Mouse (Mus musculus) embryonic facial prominence, embryonic 11.5 days (tissue): Measurements from ENCODE around the gene Taok3. TPM values are rescaled to one million over a fixed set of nuclear protein-coding genes. Genes with fewer than 3 reads are reported as not detected.

Experiments
- ATAC-seq: fragments of 200-750 bp; cut with Nextera tagmentation; replicated peaks from 2 replicates; pipeline ENCODE4 v1.8.0; 2017; ENCODE audit warnings: low read depth; ENCODE audit not compliant: insufficient number of reproducible peaks, low FRiP score, low TSS enrichment
- DNase-seq: peaks from one replicate; pipeline ENCODE4 v3.0.0-alpha.2; 2015; ENCODE audit warnings: low spot score
- H3K27ac ChIP-seq: fragments of 300-500 bp; sonication (generic); replicated peaks from 2 replicates; pipeline ENCODE4 v1.5.1; 2014; ENCODE audit warnings: mild to moderate bottlenecking, low read depth, low read length, control low read depth
- H3K27me3 ChIP-seq: fragments of 300-500 bp; sonication (generic); 2 replicates; pipeline ENCODE4 v1.6.1; 2014; ENCODE audit warnings: mild to moderate bottlenecking, low read length, moderate library complexity, mixed read lengths; ENCODE audit not compliant: control insufficient read depth, insufficient read depth
- H3K36me3 ChIP-seq: fragments of 300-500 bp; sonication (generic); replicated peaks from 2 replicates; pipeline ENCODE4 v1.6.1; 2014; ENCODE audit warnings: low read depth, mild to moderate bottlenecking, low read length, moderate library complexity, mixed read lengths; ENCODE audit not compliant: control insufficient read depth, insufficient read depth
- H3K4me1 ChIP-seq: fragments of 300-500 bp; sonication (generic); 2 replicates; pipeline ENCODE4 v1.6.1; 2014; ENCODE audit warnings: low read length, mixed read lengths; ENCODE audit not compliant: control insufficient read depth, insufficient read depth
- H3K4me2 ChIP-seq: fragments of 300-500 bp; sonication (generic); 2 replicates; pipeline ENCODE4 v1.6.1; 2014; ENCODE audit warnings: low read depth, mild to moderate bottlenecking, control low read depth, low read length, moderate library complexity
- H3K4me3 ChIP-seq: fragments of 300-500 bp; sonication (generic); 2 replicates; pipeline ENCODE4 v1.5.1; 2014; ENCODE audit warnings: low read depth, low read length, control low read depth
- H3K9ac ChIP-seq: fragments of 300-500 bp; sonication (generic); replicated peaks from 2 replicates; pipeline ENCODE4 v1.6.1; 2014; ENCODE audit warnings: mild to moderate bottlenecking, control low read depth, low read length
- H3K9me3 ChIP-seq: fragments of 300-500 bp; sonication (generic); replicated peaks from 2 replicates; pipeline ENCODE4 v1.6.1; 2016; ENCODE audit warnings: mild to moderate bottlenecking, low read length, inconsistent platforms, mixed read lengths; ENCODE audit not compliant: control insufficient read depth
- WGBS: fragments of 180-500 bp; shearing (Covaris S2); extraction: QIAGEN DNeasy Blood & Tissue Kit; methylation state at CpG from one replicate; pipeline ENCODE4 v1.1.7; 2014; 5-methylcytosine and 5-hydroxymethylcytosine counted together
- polyA plus RNA-seq: library from polyadenylated mRNA; unstranded; fragments of >200 nt; fragmentation: Nextera tagmentation; extraction: Ambion mirVana; gene quantifications from 2 replicates; pipeline ENCODE4 v1.2.1, GENCODE M21; 2014

The Taok3 gene
- polyA plus RNA-seq, 1 experiment from 2014 or later = 12.0 TPM

DNA sequence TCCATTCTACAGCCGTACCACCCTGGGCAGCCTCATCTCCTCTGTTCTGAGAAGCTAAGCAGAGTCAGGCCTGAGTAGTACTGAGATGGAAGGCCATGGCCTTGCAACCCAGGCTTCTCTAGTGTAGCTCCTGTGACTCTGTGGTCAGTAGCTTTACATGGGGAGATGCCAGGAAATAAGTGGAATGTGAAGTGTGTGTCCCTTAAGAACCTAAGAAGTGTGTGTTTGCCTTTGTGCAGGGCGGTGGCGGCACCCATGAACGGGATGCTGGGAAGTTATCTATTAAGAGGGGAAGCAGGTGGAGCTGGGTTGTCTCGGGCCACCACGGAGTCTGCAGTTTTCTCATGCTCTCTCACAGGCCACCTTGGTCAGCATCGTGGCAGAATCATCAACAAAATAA lies 76.6 kb downstream of the Taok3 start:
- Histone ChIP-seq H3K9me3 (no peaks in the 10 kb centered on the region), H3K4me3 (no peak overlapping the region), H3K4me1 (no peaks in the 10 kb centered on the region), H3K36me3 (no peaks in the 10 kb centered on the region; the same call in 1 of the 2 replicates), H3K27ac (no peak overlapping the region), H3K4me2 (no peak overlapping the region), H3K27me3 (no peaks in the 10 kb centered on the region), H3K9ac (no peak overlapping the region)
- DNase-seq = no peak
- 90% methylated on average over 7 of the region's 7 CpGs for WGBS
- ATAC-seq = no peak

DNA sequence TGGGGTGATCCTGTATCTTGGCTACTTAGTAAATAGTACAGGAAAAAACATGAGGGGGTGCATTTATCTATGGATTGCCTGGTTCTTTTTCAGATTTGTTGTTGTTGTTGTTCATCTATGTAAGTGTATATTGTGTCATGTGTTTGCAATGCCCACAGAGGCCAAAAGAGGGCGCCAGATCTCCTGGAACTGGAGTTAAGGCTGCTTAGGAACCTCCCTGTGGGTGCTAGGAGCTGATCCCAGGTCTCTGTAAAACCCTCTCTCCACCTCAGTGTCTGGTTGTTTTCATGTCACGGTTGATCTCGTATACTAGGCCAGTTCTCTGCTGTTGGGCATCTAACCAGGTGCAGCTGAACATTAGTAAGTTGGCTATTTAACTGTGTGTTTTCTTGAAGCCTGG lies 78.5 kb downstream of the Taok3 start:
- H3K4me3 ChIP-seq = no peak overlapping the region
- no peaks in the 10 kb centered on the region for H3K9me3 ChIP-seq
- no peaks in the 10 kb centered on the region; the same call in 1 of the 2 replicates for H3K36me3 ChIP-seq
- ATAC-seq = no peak
- no peaks in the 10 kb centered on the region for H3K27me3 ChIP-seq
- no peak overlapping the region for H3K9ac ChIP-seq
- no peak overlapping the region for H3K27ac ChIP-seq
- H3K4me1 ChIP-seq = no peaks in the 10 kb centered on the region
- H3K4me2 ChIP-seq = no peak overlapping the region
- no peak for DNase-seq
- 69% methylated on average over 3 of the region's 3 CpGs for WGBS

DNA sequence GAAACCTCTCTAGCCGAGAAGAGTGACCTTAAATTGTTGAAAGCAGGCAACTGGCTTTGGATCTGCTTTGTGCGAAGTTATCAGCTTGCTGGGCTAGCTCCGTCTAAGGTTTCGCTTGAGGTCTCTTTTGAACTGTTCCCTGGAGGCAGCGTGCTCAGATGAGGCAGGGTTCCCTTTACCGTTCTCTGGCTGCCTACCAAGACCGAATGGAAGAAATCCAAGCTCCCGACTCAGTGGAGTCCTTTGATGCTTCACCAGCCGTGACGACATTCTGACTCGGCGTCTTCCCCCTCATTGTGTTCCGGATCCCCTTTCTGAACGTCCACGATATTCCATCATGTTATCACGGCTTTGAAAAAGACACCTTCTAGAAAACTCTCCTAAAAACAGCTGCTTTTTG lies 87.4 kb downstream of the Taok3 start:
- Histone ChIP-seq H3K4me2 (no peak overlapping the region), H3K9me3 (no peaks in the 10 kb centered on the region), H3K4me1 (no peaks in the 10 kb centered on the region), H3K4me3 (no peak overlapping the region), H3K9ac (no peak overlapping the region), H3K27me3 (no peaks in the 10 kb centered on the region), H3K36me3 (no peaks in the 10 kb centered on the region), H3K27ac (no peak overlapping the region)
- DNase-seq (no peak), ATAC-seq (no peak)
- 81% methylated on average over 16 of the region's 16 CpGs for WGBS

DNA sequence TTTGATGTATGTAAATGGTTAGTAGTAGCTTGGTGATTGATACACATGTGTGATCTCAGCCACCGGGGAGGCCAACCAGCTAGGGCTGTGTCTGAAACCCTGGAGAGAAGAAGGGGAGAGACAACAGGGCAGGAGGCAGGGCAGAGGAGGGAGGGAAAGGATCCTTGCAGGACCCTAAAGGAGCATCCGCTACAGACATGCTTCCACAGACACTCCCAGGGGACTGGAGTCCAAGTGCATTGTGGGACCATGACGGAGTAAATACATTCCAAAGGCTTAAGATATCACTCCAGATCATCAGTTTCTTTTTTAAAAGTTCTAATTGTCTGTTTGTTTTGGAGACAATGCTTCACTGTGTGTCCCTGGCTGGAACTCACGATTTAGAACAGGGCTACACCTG lies 94.1 kb downstream of the Taok3 start:
- Histone ChIP-seq H3K36me3 (no peaks in the 10 kb centered on the region), H3K4me3 (no peak overlapping the region), H3K27me3 (no peaks in the 10 kb centered on the region), H3K27ac (no peak overlapping the region), H3K4me1 (no peaks in the 10 kb centered on the region), H3K9me3 (no peaks in the 10 kb centered on the region), H3K4me2 (no peak overlapping the region), H3K9ac (no peak overlapping the region)
- no peak for DNase-seq
- WGBS = 75% methylated on average over 4 of the region's 4 CpGs
- no peak for ATAC-seq

DNA sequence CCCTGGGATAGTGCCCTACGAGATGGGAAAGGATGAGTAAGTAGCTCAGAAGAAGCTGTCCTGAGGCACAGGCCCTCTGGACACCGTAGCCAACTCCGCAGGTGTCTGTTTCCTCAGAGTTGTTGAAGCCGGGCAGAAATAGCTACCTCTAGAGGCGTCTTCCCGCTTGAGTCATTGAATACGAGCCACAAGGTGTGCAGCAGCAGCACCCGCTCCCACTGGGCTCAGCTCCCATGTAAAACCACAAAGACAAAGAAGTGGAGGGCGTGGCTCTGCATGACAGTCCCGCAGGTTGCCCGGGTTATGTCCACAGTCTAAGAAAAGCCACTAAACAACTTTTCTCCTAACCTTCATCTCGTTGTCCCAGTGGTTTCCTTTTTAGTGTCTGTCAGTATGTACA lies 111.1 kb downstream of the Taok3 start:
- DNase-seq (no peak), ATAC-seq (no peak)
- Histone ChIP-seq H3K36me3 (no peaks in the 10 kb centered on the region), H3K4me2 (no peak overlapping the region), H3K9ac (no peak overlapping the region), H3K4me3 (no peak overlapping the region), H3K4me1 (no peaks in the 10 kb centered on the region), H3K9me3 (no peaks in the 10 kb centered on the region), H3K27ac (no peak overlapping the region), H3K27me3 (no peaks in the 10 kb centered on the region)
- WGBS = 59% methylated on average over 12 of the region's 12 CpGs

DNA sequence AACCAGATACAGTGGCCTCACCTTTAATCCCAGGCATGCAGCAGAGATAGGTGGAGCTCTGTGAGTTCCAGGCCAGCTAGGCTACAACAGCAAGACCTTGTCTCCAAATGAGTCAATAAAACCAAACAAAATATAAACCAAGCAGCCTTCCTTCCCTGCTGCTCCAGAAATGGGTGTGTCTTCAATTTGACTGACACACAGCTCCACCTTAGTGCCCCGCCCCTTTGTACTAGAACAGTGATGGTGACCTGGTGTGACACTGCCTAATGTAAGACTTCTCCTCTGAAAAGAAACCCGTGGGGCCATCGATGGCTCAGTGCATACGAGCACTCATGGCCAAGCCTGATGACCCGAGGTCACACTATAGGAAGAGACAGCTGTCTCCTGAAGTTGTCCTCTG lies 116.6 kb downstream of the Taok3 start:
- no peaks in the 10 kb centered on the region for H3K27me3 ChIP-seq
- no peak for ATAC-seq
- H3K27ac ChIP-seq = no peak overlapping the region
- no peaks in the 10 kb centered on the region for H3K9me3 ChIP-seq
- no peak overlapping the region for H3K4me3 ChIP-seq
- H3K4me2 ChIP-seq = no peak overlapping the region
- H3K9ac ChIP-seq = no peak overlapping the region
- H3K4me1 ChIP-seq = no peaks in the 10 kb centered on the region
- 64% methylated on average over 5 of the region's 5 CpGs for WGBS
- H3K36me3 ChIP-seq = no peaks in the 10 kb centered on the region
- DNase-seq = no peak

DNA sequence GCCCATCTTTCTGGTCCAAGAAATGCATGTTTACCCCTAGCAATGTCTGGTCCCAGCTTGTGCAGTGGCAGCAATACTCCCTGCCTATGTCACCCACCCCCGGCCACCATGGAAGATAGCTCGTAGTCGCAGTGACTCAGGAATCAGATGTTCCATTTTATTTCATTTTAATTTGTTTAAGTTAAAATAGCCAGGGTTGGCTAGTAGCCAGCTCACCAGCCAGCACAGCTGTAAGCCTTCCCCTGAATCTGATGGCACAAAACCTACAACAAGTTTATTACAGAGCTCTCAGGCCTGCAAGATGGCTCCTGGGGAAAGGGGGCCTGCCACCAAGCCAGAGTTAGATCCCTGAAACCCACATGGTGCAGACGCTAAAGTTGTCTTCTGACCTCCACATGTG lies 119.2 kb downstream of the Taok3 start:
- ATAC-seq (no peak), DNase-seq (no peak)
- Histone ChIP-seq H3K4me2 (no peak overlapping the region), H3K9ac (no peak overlapping the region), H3K27me3 (no peaks in the 10 kb centered on the region), H3K4me1 (no peaks in the 10 kb centered on the region), H3K9me3 (no peaks in the 10 kb centered on the region), H3K4me3 (no peak overlapping the region), H3K27ac (no peak overlapping the region), H3K36me3 (no peaks in the 10 kb centered on the region)
- WGBS = 86% methylated on average over 4 of the region's 4 CpGs

DNA sequence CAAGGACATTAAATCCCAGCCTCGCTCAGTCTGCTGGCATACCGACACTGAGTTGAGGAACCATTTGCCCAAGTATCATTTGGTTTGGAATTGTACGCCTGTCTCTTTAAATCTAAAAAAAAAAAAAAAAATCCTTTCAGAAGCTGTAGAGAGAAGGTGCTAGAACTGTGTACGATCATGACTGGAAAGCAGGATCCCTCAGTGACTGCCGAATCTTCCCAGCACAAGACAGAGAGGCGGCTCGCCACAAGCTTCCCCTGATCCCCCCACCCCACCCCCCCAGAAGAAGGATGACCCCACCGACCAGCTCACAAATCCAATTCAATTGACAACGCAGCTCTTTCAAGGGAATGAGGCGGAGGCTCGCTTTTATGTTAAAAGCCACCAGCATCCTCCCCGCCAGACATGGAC lies 120.4 kb downstream of the Taok3 start:
- DNase-seq (peak; percentile 20), ATAC-seq (no peak)
- Histone ChIP-seq H3K27ac (no peak overlapping the region), H3K36me3 (no peaks in the 10 kb centered on the region), H3K9me3 (no peaks in the 10 kb centered on the region), H3K4me2 (peak overlapping the region; percentile 58), H3K4me3 (peak overlapping the region; percentile 29), H3K4me1 (no peaks in the 10 kb centered on the region), H3K27me3 (no peaks in the 10 kb centered on the region), H3K9ac (no peak overlapping the region)
- WGBS = 6% methylated on average over 12 of the region's 12 CpGs
